Mouse (Mus musculus): ENCODE data around the gene Frmd6. TPM values are rescaled to one million over a fixed set of nuclear protein-coding genes. Genes with fewer than 3 reads are reported as not detected.

Frmd6 gene
- 10 to 100 TPM; 11.0 to 12.5 TPM for total RNA-seq (2021)
- long read RNA-seq, full-length matches to known transcripts, result 1 of 6 reads
- long read RNA-seq, partial matches to known transcripts, result 1 of 6 reads
- long read RNA-seq, other reads (novel, unspliced or antisense), result 4 of 6 reads

DNA sequence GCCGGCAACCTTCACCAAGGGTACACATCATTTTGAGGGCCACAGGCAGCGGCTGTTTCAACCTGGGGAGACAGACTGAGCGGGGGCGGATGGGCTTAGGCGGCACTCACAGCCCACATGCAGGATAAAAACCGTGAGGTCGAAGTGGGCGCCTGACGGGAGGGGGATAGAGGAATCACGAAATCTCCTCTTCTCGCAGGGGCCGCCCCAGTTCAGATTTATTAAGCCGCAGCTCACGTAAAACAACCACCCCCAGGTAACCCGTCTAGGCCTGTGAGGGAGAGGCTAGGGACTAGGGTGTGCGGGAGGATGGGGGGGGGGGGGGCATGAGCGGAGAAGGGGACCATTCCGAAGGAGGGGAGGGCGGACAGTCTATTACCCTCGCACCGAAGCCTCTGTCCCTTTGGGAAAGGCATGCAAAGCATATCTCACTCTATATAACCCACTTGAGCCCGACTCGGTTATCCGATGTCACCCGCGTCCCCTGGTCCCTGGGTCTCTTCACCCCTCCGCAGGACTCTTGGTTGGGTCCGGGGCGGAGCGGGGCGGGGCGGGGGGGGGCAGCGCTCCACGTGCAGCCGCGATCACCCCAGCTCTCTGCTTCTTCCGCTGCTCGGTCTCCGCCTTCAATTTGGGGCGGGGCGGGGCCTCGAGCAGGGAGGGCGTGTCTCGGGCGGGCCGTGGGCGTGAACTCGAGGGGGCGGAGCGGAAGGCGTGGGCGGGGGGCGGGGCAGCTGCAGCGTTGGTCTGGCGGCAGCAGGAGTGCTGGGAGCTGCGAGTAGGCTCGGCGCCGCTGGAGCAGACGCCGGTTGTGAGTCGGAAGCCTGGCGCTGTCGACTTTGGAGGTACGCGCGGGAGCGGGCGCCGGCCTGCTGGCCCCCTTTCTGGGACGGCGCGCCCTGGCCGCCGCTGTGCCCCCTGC is at the start of gene Frmd6:
TSS of gene Frmd6 (plus strand) at position 786 of the 922 bp plus-strand sequence.
- peak; percentile 91 to 94 for DNase-seq (ENCODE audit: low spot score in 2 of 2)

DNA sequence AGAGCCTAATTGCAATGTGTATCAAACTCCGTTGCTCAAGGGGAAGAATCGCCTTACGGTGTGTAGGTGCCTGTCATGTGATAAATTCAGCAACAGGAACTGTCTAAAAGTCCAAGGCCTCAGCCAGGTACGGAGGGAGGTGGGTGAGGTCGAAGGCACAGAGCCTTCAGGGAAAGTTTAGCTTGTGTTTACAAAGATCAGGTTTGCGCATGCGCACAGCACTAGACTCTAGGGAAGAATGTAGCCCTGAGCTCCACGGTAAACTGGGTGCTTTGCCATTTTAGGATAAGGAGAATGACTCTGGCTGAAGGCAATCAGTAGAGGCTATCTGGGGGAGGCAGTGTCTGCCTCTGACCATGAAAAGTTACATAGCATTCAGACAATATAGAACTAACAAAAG is 49.7 kb upstream of the Frmd6 start:
- no peak for DNase-seq (ENCODE audit: low spot score in 2 of 2)

DNA sequence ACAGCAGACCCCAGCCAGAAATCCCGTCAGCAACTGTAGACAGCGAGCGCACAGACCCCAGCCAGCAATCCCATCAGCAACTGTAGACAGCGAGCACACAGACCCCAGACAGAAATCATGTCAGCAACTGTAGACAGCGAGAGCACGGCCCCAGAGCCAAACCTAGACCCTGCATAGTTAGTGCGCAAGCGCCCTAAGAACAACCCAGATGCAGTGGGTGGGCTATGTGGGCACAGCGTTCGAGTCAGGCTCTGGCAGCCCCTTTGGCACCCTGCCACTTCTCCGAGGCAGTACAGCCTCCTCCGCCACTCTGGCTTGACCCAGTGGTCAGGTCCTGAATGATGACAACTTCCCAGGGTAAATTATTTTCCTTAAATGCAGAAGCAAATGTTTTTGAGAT is 48.6 kb upstream of the Frmd6 start:
- DNase-seq (ENCODE audit: low spot score in 2 of 2), result peak; percentile 42 to 44

DNA sequence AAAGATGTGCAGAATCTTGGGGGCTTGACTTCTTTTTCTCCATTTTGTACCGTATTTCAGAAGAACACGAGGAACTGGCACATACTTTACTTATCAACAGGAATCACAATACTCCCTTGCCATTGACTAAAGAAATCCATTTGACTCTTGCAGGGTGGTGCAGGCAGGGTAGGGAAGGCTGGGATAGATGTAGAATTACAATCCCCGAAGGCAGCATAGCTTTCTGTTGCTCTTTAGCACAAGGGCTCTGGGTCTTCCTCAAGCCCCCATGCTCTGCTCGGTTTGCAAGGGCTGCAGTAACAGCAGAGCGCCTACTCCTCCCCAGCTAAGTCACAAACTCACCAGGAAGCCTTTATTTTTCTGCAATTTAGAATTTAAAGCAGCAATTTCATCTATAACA is 47.8 kb upstream of the Frmd6 start:
- no peak for DNase-seq (ENCODE audit: low spot score in 2 of 2)

DNA sequence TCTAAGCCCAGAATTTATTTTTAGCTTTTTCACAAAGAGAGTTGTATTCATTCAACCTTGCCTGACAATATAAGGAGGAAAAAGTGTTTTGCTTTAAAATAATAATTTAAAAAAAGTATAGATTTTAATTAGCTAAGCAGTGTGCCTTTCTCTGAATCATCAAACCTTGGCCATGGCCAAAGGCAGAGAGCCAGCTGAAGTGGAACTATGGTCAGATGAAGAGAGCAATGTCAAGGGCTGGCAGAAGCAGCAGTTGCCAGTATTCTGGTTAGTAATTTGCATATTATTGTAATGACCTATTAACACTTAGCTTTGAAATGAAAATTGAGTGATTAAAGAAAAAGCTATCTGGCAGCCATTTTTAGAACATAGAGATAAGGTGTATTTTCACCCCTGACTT is 47.4 kb upstream of the Frmd6 start:
- DNase-seq (ENCODE audit: low spot score in 2 of 2), result no peak

DNA sequence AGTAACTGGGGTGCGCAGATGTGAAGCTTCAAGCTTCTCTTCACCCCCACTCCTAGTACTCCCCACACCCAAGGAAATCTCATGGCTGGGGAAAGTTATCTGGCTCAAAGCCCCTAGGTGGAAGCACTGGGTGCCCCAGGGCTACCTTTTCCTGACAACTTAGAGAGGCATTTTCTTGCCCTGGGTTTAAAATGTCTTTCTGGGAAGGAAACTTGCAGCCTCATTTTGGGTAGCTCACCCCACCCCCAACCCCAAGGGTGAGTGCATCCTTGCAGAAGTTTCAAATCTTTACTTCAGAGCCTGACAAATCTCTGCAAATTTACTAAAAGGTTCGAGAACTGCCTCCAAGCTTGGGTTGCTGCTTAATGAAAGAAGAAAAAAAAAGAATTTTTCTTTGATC is 47.0 kb upstream of the Frmd6 start:
- no peak for DNase-seq (ENCODE audit: low spot score in 2 of 2)

DNA sequence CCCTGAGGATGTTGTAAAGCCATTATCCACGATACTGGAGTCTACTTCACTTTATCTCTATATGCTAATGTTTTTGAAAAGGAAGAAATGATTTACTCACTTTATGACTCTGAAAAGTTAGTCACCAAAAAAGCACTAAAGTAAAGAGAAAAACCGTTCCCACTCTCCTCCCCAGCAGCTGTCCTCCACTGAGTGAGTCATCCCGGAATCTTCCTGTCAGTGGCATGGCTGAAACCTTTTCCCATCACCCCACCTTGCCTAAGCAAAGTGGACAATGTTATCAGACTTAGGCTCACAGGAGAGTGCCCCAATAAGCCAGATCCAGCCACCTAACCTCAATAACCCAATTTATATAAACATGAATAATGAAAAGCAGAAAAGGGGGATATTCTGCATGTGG is 46.6 kb upstream of the Frmd6 start:
- no peak for DNase-seq (ENCODE audit: low spot score in 2 of 2)

DNA sequence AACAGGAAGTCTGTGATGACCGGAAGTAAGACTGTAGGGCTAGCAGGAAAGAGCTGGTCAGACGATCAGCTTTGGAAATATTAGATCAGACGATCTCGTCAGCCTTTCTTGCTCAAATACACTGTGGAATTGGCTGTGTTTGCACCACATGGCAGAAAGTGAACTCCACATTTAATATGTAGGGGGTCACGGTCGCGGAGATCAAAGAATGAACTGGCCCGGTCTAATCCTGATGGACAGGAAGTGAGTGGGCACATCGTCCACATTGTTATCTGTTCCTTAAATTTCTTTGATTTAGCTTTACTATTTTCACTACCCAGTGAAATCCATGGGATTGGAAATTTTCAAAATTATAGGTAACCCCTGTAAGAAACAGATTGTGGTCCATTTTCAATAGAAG is 42.3 kb upstream of the Frmd6 start:
- DNase-seq (ENCODE audit: low spot score in 2 of 2), result no peak

DNA sequence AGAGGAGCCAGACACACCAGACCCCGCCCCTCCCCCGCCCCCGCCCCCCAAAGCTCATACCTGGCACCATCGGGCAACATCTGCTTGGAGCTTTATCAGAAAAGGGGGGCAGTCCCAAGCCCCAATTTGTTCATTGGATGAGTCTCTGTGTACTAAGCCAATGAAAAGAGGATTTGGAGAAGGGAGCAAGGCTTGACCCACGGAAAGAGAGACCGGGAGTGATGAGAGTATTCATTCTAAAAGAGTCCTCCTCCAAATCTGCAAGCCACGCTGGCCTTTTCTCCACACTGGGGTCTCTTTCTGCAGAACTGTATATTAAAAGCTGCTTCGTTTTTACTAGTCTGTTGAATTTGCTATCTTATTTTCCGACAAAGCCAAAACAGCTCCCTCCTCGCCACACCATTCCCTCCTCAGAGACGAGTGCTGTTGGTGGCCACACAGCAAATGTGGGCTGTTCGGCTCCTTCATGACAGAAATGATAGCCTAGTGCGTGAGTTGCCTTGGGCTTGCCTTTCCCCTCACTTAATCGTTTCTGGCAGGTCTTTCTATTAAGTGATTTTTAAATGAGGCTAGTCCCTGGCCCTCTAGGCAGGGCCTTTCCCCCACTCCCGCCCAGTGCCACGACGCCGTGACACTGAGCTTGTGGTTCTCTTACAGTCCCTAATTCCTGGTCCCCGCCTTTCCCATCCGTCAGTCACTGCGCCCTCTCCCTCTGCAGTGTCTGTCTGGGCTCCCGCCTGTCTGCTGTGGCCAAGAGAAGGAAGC is 41.7 kb upstream of the Frmd6 start:
- DNase-seq (ENCODE audit: low spot score in 2 of 2), result no peak

DNA sequence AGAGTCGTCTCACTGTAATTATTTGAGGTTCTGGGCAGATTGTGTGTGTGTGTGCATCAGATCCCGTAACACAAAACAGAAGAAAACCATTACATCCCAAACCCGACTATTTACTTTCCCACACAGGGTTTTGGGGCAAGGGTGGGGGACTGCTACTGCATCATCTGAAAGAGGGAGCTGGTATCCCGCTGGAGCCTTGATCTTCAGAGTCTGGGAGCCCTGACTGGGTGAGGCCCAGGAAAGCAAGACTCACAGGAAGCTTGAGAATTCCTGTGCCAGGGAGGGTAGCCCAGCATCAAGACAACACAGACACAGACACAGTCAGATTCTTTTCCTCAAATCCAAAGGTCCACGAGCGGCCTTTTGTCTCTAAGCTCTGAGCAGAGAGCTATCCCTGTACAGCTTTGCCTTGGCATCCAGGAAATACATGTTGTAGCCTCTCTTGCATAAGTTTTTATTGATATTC is 41.0 kb upstream of the Frmd6 start:
- no peak for DNase-seq (ENCODE audit: low spot score in 2 of 2)

DNA sequence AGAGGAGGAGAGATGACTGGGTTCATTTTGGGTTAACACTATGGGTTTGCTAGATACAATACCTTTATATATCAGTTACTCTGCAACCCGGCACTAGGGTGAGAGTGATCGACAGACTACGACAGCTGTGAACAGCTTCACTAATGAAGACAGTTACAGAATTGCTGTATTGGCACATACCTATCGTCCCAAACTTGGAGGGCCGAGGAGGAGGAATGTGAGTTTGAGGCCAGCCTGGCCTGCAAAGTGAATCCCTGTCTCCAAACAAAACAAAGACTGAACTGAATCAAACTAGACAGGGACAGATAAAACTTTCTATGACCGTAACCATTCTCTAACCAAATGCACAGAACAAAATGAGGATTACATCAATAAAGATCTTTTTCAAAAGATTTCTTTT is 36.0 kb upstream of the Frmd6 start:
- no peak for DNase-seq (ENCODE audit: low spot score in 2 of 2)

DNA sequence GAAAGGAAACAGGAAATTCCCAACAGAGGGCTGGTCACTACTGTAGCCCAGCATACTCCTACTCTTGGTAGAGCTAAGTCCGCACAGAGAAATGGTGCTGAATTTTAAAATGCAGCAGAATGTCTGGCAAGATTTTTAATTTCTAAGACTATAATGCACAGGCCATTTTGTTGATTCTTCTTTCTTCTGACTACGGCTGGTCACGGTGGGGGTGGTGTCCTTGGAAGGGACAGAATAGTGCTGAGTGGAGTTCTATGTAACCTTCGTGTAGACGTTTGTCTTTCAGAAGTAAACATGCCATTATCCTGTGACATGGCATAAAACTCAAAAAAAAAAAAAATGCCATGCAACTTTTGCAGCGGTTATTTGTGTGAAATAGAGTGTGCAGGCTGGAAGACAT is 32.0 kb upstream of the Frmd6 start:
- DNase-seq (ENCODE audit: low spot score in 2 of 2), result no peak

DNA sequence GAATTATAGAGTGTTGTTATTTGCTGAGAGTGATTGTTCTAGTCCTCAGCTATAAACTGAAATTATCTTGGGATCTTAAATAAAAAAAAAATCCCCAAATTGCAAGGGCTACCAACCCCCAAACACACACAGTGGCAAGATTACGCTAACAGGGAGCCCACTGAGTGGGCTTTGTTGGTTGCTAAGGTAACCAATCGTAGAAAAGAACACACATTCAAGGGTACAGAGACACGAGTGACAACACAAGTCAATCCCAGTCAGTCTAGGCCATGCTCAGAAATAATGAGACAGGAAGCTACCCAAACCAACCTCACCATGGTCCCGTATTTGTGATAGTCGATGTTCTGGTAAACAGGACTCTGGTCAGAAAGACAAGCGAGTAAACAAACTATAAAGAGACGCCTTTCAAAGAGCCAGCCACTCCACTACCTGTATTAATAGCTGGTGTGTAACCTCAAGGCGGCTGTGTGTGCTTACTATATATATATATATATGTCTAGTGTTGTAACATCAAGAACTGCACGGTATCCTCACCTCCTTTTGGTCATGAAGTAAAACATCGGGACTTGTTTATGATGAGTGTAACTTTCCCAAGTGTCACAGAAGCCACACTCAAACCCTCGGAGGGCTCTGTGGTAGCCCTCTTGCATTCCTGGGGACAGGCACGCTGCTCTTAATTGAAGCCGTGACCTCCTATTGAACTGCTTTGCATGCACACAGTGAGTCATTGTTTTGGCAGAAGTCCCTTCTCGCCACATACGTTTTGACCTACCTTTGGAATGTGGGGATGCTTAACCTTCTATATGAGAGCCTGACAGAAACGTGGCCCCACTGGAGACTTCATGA is 30.5 kb upstream of the Frmd6 start:
- DNase-seq (ENCODE audit: low spot score in 2 of 2), result no peak

DNA sequence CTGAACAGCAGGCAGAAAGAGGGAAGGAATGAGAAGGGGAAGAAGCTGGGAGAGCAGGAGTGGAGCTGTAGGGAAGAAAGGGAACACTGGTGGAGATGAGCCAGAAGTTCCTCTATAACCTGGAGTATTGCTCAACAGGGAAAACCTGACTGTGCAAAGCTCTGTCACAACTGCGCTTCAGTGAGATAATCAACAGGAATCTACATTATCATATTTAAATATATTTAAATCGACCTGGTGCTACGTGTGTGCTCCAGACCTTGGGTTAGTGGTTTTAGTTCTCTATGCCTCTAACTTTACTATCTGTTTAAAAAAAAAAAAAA is 30.0 kb upstream of the Frmd6 start:
- DNase-seq (ENCODE audit: low spot score in 2 of 2), result no peak

DNA sequence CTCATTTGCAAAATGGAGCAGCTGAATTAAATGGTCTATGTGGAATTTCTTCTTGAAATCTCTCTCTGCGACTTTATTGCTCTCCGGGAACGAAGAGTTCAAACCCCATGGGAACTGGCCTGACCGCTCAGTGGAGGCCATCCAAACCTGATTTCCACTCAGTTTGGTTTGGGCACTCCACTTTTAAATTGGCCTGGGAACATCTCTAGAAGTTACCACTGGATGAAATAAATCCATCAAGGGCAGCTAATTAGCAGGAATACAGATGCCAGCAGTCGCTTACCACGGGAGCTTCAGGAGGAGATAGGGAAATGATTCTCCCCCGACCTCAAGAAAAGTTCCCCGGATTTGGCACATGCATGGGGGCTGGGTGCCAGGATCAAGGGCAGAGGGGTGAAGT is 26.8 kb upstream of the Frmd6 start:
- no peak for DNase-seq (ENCODE audit: low spot score in 2 of 2)

DNA sequence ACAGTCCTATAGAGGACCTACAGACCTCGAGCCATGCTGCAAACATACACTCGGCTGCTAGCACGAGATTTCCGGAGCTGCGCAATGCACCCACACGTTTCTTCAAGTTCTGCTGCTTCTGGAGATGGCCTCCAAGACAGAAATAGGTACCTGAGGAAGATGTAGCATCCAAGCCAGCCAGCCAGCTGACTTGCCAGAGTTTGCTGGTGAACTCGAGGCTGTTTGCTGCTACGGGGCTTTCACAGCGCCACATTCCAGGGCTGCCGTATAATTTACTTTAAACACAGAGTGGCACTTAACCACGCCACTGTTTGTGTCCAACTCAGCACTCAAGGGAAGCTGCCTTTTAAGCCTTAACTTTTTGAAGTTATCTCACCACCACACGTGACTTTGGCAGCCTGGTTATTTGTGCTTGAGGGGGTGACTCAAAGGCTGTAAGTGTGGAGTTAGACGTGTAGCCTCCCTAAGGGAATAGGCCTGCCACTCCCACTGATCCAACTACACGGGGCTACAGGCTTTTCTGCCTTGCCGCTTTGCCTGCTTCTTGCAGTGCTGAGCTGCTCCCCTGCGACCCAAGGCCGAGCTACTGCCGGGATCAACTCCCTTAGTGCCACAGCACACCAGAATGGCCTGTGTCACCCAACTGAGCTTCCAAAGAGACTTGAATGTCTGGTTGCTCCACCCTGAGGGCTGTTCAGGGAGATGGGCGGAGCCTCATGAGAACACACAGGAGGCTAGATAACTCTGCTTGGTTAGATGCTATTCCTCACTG is 25.9 kb upstream of the Frmd6 start:
- DNase-seq (ENCODE audit: low spot score in 2 of 2), result no peak

DNA sequence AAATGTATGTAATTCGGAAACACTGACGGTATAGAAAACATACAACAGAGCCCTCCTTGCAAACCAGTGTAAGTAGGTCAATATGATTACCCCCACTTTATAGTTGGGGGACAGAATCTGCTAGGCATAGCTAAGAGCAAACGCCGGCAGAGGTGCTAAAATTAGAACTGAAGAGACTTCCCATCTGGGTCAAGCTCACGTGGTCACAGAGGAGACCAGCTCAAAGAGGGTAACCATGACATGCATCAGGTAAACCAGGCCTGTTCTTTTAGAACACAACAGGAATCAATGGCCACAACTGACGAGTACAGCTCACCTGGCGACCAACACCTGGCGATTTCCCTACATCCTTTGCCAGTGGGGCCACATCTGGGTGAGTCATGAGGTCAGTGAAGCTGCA is 25.2 kb upstream of the Frmd6 start:
- DNase-seq (ENCODE audit: low spot score in 2 of 2), result no peak

DNA sequence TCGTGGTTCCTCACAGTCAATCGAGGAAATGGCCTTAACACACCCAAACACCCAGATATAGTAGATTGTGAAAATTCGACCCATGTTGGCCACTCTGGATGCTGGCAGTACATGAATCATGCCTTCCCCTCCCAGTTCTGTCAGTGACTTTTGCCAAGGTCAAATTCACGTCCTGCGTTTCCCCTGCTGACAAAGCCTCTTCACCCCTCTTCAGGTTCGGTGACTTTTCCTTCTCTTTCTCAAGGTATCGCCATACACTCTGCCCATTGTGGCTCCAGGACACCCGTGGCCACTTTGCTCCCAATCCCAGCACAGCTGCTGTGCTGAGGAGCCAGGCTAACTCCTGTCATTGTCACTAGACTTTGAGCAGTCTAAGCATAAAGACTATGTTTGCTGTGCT is 24.0 kb upstream of the Frmd6 start:
- DNase-seq (ENCODE audit: low spot score in 2 of 2), result no peak

DNA sequence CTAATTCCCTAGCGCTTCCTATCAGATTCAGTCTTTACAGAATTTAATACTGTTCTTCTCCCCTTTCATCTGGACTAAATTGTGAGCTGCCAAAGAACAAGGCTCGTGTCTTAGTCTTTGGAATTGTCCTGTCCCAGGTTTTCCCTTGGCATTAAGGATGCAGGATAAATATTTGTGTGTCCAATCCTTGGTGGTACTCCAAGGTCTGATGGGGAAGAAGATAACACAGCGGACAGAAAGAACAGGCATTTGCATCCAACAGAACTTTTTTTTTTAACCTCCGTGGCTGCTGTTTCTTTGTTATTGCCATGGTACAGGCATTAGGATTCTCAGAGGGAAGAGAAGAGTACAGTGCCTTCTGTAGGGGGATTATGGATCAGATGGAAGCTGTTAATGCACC is 21.8 kb upstream of the Frmd6 start:
- no peak for DNase-seq (ENCODE audit: low spot score in 2 of 2)

DNA sequence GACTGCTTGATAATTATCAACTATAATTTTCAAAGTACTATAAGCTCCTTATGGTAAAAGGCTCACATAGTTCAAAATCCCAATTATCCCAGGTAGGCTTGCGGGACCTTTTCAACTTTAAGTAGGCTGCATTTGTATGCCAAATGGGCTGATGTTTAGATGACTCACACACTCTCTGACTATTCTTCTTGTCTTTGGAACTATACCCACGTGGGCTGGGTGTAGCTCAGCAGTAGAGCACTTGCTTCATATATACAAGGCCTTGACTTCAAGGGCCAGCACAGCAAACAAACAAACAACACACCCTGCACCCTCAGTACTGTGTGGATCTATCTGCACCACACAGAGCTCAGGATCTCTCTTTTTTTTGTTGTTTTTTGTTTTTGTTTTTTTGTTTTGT is 20.3 kb upstream of the Frmd6 start:
- no peak for DNase-seq (ENCODE audit: low spot score in 2 of 2)

DNA sequence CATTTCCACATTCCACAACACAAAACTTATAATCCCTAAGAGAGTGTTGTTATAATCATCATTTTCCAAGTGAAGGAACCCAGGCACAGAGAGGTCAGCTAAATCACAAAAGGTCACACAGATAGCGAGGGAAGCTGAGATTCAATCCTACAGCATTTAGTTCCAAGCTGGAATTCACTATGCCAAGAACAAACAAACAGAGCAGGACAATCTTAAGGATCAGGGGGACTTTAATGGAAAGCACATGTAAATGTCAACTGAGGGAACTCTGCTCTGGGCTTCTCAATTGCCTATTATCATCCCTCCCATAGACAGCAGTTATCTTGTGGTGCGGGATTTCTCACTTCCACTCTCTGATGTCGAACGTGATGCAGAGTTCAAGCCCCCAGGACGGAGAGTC is 17.8 kb upstream of the Frmd6 start:
- DNase-seq (ENCODE audit: low spot score in 2 of 2), result no peak

Measured in layer of hippocampus, postnatal 10 days (tissue).